Mouse (Mus musculus): ENCODE data around the gene Lct. TPM values are rescaled to one million over a fixed set of nuclear protein-coding genes. Genes with fewer than 3 reads are reported as not detected.
A peak's percentile ranks its signal among the peaks of the same experiment; 100 is the strongest.

Gene Lct
- 0.10 and 0.15 TPM in 2 replicates for polyA plus RNA-seq (2015; fragmentation: Nextera tagmentation; extraction: Ambion mirVana)

DNA sequence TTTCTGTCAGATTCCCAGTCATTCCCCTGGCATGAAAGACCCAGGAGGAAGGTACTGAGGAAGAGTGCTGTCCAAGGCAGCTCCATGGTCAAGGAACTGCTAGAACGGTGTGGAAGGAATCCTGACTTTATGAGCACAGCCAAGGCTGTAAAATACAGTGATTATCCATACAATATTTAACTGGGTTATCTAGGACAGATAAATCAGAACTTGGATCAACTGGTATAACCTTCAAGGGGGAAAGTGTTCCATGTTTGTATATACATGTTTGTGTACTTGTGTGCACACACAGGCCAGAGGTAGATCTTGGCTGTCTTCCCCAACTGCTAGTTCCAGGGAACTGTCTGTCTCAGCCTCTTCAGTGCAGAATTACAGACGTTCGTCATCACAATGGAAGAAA, at the start of gene Lct:
TSS of gene Lct (minus strand) at position 101 of the 400 bp plus-strand sequence.
- Histone ChIP-seq H3K27me3 (no peaks in the 10 kb centered on the region), H3K27ac (replicated peaks) (no peak within 1 kb of the TSS), H3K4me2 (replicated peaks) (no peak within 1 kb of the TSS), H3K4me3 (no peak within 1 kb of the TSS), H3K9ac (replicated peaks) (no peak within 1 kb of the TSS), H3K9me3 (no peaks in the 10 kb centered on the region), H3K36me3 (peaks cover 11% of the 10 kb centered on the region), H3K4me1 (no peaks in the 10 kb centered on the region)
- WGBS: 74% methylated on average over 3 of the region's 3 CpGs
- ATAC-seq (replicated peaks): no peak

- H3K36me3 ChIP-seq: peaks cover 11% of the 10 kb centered on the region
- H3K9ac ChIP-seq (replicated peaks): no peak overlapping the region
- 68% methylated on average over 4 of the region's 4 CpGs for WGBS
- no peaks in the 10 kb centered on the region for H3K9me3 ChIP-seq
- no peak overlapping the region for H3K4me3 ChIP-seq
- H3K27me3 ChIP-seq: no peaks in the 10 kb centered on the region
- no peak for ATAC-seq (replicated peaks)
- no peaks in the 10 kb centered on the region for H3K4me1 ChIP-seq
- no peak overlapping the region for H3K27ac ChIP-seq (replicated peaks)
- no peak overlapping the region for H3K4me2 ChIP-seq (replicated peaks)
These were observed 48.7 kb upstream of the Lct start for GRCm38 (mm10) chr1:128376841-128377240.

DNA sequence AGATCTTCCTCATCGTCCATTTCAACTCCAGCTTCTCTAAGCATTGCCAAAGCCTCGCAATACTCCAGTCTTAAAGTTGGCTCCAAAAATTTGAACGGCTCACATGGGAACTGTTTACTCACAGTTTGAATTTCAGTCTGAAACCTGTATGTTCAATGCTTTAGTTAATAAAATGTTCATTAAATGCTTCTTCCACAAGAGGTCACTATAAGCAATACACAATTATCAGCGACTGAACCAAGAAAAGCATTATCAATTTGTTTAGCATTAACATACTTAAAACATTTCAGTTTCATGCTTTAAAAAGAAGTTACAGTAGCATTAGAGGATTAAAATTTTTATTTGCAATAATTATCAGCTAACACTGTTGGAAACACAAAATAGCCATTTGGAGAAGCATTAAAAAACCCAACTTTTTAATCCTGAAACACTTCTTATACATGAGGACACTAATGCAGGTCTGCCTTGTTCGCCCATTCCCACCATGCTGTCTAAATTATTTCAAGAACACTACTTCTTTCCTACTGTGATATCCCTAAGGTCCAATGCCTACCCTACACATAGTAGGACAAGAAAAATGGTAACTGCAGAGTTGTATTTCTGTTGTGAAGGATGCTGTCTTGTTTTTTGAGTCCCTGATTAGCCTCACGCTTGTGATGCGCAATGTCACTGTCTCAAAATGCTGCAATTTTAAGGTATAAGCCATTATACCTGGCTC, 44.2 kb upstream of the Lct start:
- 0 out of 2 replicates have a peak, but pooled peaks have one; percentile 21 for ATAC-seq (replicated peaks)
- WGBS: 81% methylated on average over 7 of the region's 7 CpGs
- H3K27me3 ChIP-seq: no peaks in the 10 kb centered on the region
- H3K4me2 ChIP-seq (replicated peaks): no peak overlapping the region
- H3K9me3 ChIP-seq: no peaks in the 10 kb centered on the region
- no peak overlapping the region for H3K27ac ChIP-seq (replicated peaks)
- H3K4me1 ChIP-seq: no peaks in the 10 kb centered on the region
- H3K4me3 ChIP-seq: no peak overlapping the region
- H3K9ac ChIP-seq (replicated peaks): no peak overlapping the region
- peaks cover 6% of the 10 kb centered on the region; the same call in 1 of the 2 replicates for H3K36me3 ChIP-seq

- H3K27ac ChIP-seq (replicated peaks): no peak overlapping the region
- no peak overlapping the region for H3K4me2 ChIP-seq (replicated peaks)
- no peaks in the 10 kb centered on the region for H3K9me3 ChIP-seq
- no peak overlapping the region for H3K4me3 ChIP-seq
- WGBS: 54% methylated on average over 5 of the region's 5 CpGs
- peak; percentile 83 for ATAC-seq (replicated peaks)
- no peaks in the 10 kb centered on the region for H3K27me3 ChIP-seq
- no peak overlapping the region for H3K9ac ChIP-seq (replicated peaks)
- no peaks in the 10 kb centered on the region for H3K4me1 ChIP-seq
- peaks cover 11% of the 10 kb centered on the region for H3K36me3 ChIP-seq
These were observed 40.8 kb upstream of the Lct start for GRCm38 (mm10) chr1:128368732-128369441.

DNA sequence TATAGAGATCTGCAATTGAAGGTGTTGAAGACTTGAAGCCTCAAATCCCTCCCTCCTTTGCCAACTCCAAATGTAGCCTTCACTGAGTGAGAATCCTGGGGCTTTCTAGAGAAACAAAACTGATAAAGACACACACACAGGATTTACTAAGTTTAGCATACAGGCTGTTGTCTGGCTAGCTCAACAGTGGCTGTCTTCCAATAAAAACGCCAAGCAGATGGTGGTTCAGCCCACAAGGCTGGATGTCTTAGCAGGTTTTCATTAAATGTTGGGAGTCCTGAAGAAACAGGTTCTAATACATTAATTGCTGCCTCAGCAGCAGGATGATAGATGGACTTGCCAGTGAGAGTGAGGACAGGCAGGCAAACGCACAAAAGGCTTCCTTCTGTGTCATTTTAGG, 32.5 kb upstream of the Lct start:
- peaks cover 31% of the 10 kb centered on the region for H3K4me1 ChIP-seq
- ATAC-seq (replicated peaks): no peak
- no peak overlapping the region for H3K9ac ChIP-seq (replicated peaks)
- no peaks in the 10 kb centered on the region for H3K27me3 ChIP-seq
- no peak overlapping the region for H3K4me3 ChIP-seq
- peaks cover 9% of the 10 kb centered on the region; the same call in 1 of the 2 replicates for H3K36me3 ChIP-seq
- H3K27ac ChIP-seq (replicated peaks): 0 out of 2 replicates have a peak overlapping the region, but pooled peaks have one; percentile 0
- no peak overlapping the region for H3K4me2 ChIP-seq (replicated peaks)
- H3K9me3 ChIP-seq: no peaks in the 10 kb centered on the region
- 52% methylated on average over 2 of the region's 2 CpGs for WGBS

GRCm38 (mm10) chr1:128359554-128360376, 31.6 kb upstream of the Lct start, which contains the start of gene Mcm6:
TSS of gene Mcm6 (minus strand) at chr1:128359664.
- WGBS: 2% methylated on average over 38 of the region's 38 CpGs

GRCm38 (mm10) chr1:128358916-128359553, 30.9 kb upstream of the Lct start:
- peaks cover 12% of the 10 kb centered on the region for H3K36me3 ChIP-seq
- peaks cover 31% of the 10 kb centered on the region for H3K4me1 ChIP-seq
- under 1% methylated on average over 35 of the region's 35 CpGs for WGBS
- no peaks in the 10 kb centered on the region for H3K27me3 ChIP-seq
- no peaks in the 10 kb centered on the region for H3K9me3 ChIP-seq
- H3K27ac ChIP-seq (replicated peaks): peak overlapping the region; percentile 79
- H3K4me3 ChIP-seq: peak overlapping the region; percentile 92
- peak overlapping the region; percentile 73 for H3K4me2 ChIP-seq (replicated peaks)
- H3K9ac ChIP-seq (replicated peaks): peak overlapping the region; percentile 64
- ATAC-seq (replicated peaks): peak; percentile 78

More at GRCm38 (mm10) chr1:128359554-128360376, 31.6 kb upstream of the Lct start, which contains the start of gene Mcm6:
- Histone ChIP-seq H3K9ac (replicated peaks) (peak within 1 kb of the TSS; percentile 64), H3K4me1 (peaks cover 31% of the 10 kb centered on the region), H3K4me3 (peak within 1 kb of the TSS; percentile 92), H3K4me2 (replicated peaks) (peak within 1 kb of the TSS; percentile 73), H3K9me3 (no peaks in the 10 kb centered on the region), H3K27ac (replicated peaks) (peak within 1 kb of the TSS; percentile 79), H3K27me3 (no peaks in the 10 kb centered on the region), H3K36me3 (peaks cover 11% of the 10 kb centered on the region)
- peak; percentile 99 for ATAC-seq (replicated peaks)

DNA sequence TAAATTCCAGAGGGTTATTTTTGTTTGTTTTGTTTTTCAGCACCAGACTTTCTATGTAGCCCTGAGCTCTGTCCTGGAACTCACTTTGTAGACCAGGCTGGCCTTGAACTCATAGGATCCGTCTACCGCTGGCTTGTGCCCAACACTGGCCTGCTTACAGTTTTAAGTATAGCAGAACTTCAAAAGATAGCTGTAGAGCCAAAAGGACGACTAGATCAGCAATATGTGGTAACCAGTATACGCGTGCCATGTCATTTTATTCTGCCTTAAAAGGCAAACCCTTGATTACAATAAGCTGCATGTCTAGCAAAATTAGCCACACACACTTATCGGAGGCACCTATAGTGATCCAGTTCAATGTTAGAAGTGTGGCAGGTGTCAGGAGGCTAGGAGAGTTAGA, 30.2 kb upstream of the Lct start:
- Histone ChIP-seq H3K4me2 (replicated peaks) (peak overlapping the region; percentile 73), H3K9ac (replicated peaks) (peak overlapping the region; percentile 64; the same call in 1 of the 2 replicates), H3K27ac (replicated peaks) (no peak overlapping the region), H3K4me1 (peaks cover 31% of the 10 kb centered on the region), H3K27me3 (no peaks in the 10 kb centered on the region), H3K36me3 (peaks cover 17% of the 10 kb centered on the region), H3K9me3 (no peaks in the 10 kb centered on the region), H3K4me3 (peak overlapping the region; percentile 92)
- ATAC-seq (replicated peaks): no peak
- WGBS: 58% methylated on average over 6 of the region's 6 CpGs

DNA sequence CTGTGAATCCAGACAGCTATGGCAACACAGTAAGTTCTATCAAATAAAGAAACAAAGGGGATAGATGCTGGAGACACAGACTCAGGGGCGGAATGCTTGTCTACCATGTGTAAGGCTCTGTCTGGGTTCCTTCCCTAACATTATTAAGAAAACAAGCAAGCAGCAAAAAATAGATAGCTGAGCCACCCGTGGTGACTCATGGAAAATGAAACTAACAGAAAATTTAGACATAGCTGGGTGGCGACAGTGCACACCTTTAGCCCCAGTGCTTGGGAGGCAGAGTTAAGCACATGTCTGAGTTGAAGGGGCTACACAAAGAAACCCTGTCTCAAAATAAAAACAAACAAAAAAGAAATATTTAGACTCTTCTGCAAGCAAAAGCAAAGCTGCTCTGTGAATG, 29.3 kb upstream of the Lct start:
- WGBS: 49% methylated on average over 3 of the region's 3 CpGs
- Histone ChIP-seq H3K4me3 (0 out of 2 replicates have a peak overlapping the region, but pooled peaks have one; percentile 92), H3K4me2 (replicated peaks) (peak overlapping the region; percentile 73), H3K27me3 (no peaks in the 10 kb centered on the region), H3K4me1 (peaks cover 31% of the 10 kb centered on the region), H3K9me3 (no peaks in the 10 kb centered on the region), H3K36me3 (peaks cover 21% of the 10 kb centered on the region), H3K27ac (replicated peaks) (no peak overlapping the region), H3K9ac (replicated peaks) (0 out of 2 replicates have a peak overlapping the region, but pooled peaks have one; percentile 11)
- ATAC-seq (replicated peaks): no peak

- Histone ChIP-seq H3K27ac (replicated peaks) (no peak overlapping the region), H3K36me3 (peaks cover 44% of the 10 kb centered on the region), H3K4me2 (replicated peaks) (no peak overlapping the region), H3K9me3 (no peaks in the 10 kb centered on the region), H3K4me1 (peaks cover 14% of the 10 kb centered on the region), H3K27me3 (no peaks in the 10 kb centered on the region), H3K9ac (replicated peaks) (no peak overlapping the region), H3K4me3 (no peak overlapping the region)
- ATAC-seq (replicated peaks): no peak
- WGBS: 91% methylated on average over 3 of the region's 3 CpGs
These were observed 25.0 kb upstream of the Lct start for GRCm38 (mm10) chr1:128353092-128353491.

GRCm38 (mm10) chr1:128344232-128344631, 16.1 kb upstream of the Lct start:
- no peak for ATAC-seq (replicated peaks)
- Histone ChIP-seq H3K4me2 (replicated peaks) (no peak overlapping the region), H3K27ac (replicated peaks) (no peak overlapping the region), H3K27me3 (no peaks in the 10 kb centered on the region), H3K36me3 (peaks cover 64% of the 10 kb centered on the region), H3K4me3 (no peak overlapping the region), H3K4me1 (no peaks in the 10 kb centered on the region), H3K9ac (replicated peaks) (no peak overlapping the region), H3K9me3 (no peaks in the 10 kb centered on the region)
- WGBS: 22% methylated on average over 10 of the region's 10 CpGs

All from forebrain, embryonic 15.5 days (tissue).